Mouse (Mus musculus) cerebellum, adult 2 months (tissue): ENCODE results near the gene Tenm2. TPM values are rescaled to one million over a fixed set of nuclear protein-coding genes. Genes with fewer than 3 reads are reported as not detected.

ENCODE experiments used
- DNase-seq, 2 experiments: peaks; one replicate each; pipeline ENCODE4 v3.0.0; 2021
- H3K27ac ChIP-seq: fragments of 200-500 bp; 2 replicates; pipeline ENCODE4 v1.5.1; 2012; ENCODE audit warnings: low read length, control low read depth, inconsistent platforms; ENCODE audit not compliant: insufficient read depth
- H3K27me3 ChIP-seq: fragments of 200-500 bp; 2 replicates; pipeline ENCODE4 v1.6.1; 2012; ENCODE audit warnings: inconsistent platforms, mild to moderate bottlenecking, low read length, moderate library complexity; ENCODE audit not compliant: control insufficient read depth, insufficient read depth
- H3K4me1 ChIP-seq: fragments of 200-500 bp; 2 replicates; pipeline ENCODE4 v1.6.1; 2011; ENCODE audit warnings: low read length; ENCODE audit not compliant: control insufficient read depth, insufficient read depth
- H3K4me3 ChIP-seq: fragments of 200-500 bp; replicated peaks from 2 replicates; pipeline ENCODE3; 2011; ENCODE audit warnings: mild to moderate bottlenecking, low read depth, low read length, control low read depth; ENCODE audit not compliant: insufficient read depth
- CTCF ChIP-seq: fragments of 200-500 bp; IDR thresholded peaks from 2 replicates; pipeline ENCODE4 v1.5.1; 2011; ENCODE audit warnings: low read depth, mild to moderate bottlenecking, control low read depth, low read length, moderate library complexity, borderline replicate concordance; ENCODE audit not compliant: insufficient read depth
- POLR2A ChIP-seq: fragments of 200-500 bp; IDR thresholded peaks from 2 replicates; pipeline ENCODE4 v1.6.1; 2011; ENCODE audit warnings: low read length, control low read depth, borderline replicate concordance; ENCODE audit not compliant: insufficient read depth
- WGBS: fragments of 180-500 bp; shearing (Covaris S2); methylation state at CpG from one replicate; pipeline ENCODE4 v1.1.7; 2018; 5-methylcytosine and 5-hydroxymethylcytosine counted together
- polyA plus RNA-seq: library from polyadenylated mRNA; depleted of rRNA; stranded (reverse); fragments of >200 nt; gene quantifications from 2 replicates; pipeline ENCODE4 v1.2.3, GENCODE M21; 2012

Gene Tenm2
- polyA plus RNA-seq, 1 experiment: 9.1 TPM

DNA sequence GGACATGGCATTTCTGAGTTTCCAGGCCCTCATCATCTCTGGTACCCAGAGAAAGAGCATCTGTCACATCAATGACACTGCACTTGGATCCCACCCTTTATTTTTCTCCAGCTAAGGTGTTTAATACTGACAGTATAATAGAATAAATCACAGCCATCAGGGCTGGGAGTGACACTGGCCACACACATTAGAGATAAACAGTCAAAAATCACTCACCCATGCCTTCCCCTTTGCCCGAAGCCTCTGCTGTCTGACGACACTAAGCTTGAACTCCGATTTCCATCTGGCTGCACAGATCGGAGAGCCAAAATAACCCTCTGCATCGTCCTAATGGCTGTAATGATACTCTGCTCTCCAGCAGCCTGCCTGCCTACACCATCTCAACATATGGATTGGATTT is 305.9 kb downstream of the Tenm2 start:
- TF ChIP-seq CTCF: no peak
- TF ChIP-seq POLR2A: no peak
- no peaks in the 10 kb centered on the region for H3K27me3 ChIP-seq
- no peak for DNase-seq
- no peak overlapping the region for H3K27ac ChIP-seq
- no peak overlapping the region for H3K4me3 ChIP-seq
- WGBS: 58% methylated on average over 5 of the region's 5 CpGs
- H3K4me1 ChIP-seq: no peaks in the 10 kb centered on the region

GRCm38 (mm10) chr11:36926705-36927406 is 308.9 kb downstream of the Tenm2 start:
- WGBS: 75% methylated on average over 9 of the region's 9 CpGs
- H3K27ac ChIP-seq: no peak overlapping the region

GRCm38 (mm10) chr11:36919301-36919700 is 316.5 kb downstream of the Tenm2 start:
- WGBS: 92% methylated on average over 6 of the region's 6 CpGs
- no peaks in the 10 kb centered on the region for H3K27me3 ChIP-seq
- H3K4me1 ChIP-seq: no peaks in the 10 kb centered on the region
- no peak for DNase-seq
- TF ChIP-seq POLR2A (no peak), CTCF (no peak)
- no peak overlapping the region for H3K27ac ChIP-seq
- no peak overlapping the region for H3K4me3 ChIP-seq

More at GRCm38 (mm10) chr11:36926705-36927406, 308.9 kb downstream of the Tenm2 start:
- Histone ChIP-seq H3K27me3 (no peaks in the 10 kb centered on the region), H3K4me1 (no peaks in the 10 kb centered on the region), H3K4me3 (no peak overlapping the region)
- DNase-seq: no peak
- TF ChIP-seq CTCF (no peak), POLR2A (no peak)

- Histone ChIP-seq H3K27ac (no peak overlapping the region), H3K4me3 (no peak overlapping the region), H3K27me3 (no peaks in the 10 kb centered on the region), H3K4me1 (no peaks in the 10 kb centered on the region)
- 74% methylated on average over 4 of the region's 4 CpGs for WGBS
- DNase-seq: no peak
- no peak for TF ChIP-seq POLR2A
- TF ChIP-seq CTCF: peak; percentile 44; the same call in 1 of the 2 replicates
These were observed 324.4 kb downstream of the Tenm2 start for GRCm38 (mm10) chr11:36911406-36911805.

- no peak for DNase-seq
- H3K4me3 ChIP-seq: no peak overlapping the region
- TF ChIP-seq CTCF (no peak), POLR2A (no peak)
- no peaks in the 10 kb centered on the region for H3K4me1 ChIP-seq
- H3K27me3 ChIP-seq: no peaks in the 10 kb centered on the region
- H3K27ac ChIP-seq: no peak overlapping the region
- 89% methylated on average over 1 of the region's 1 CpGs for WGBS
These were observed 326.7 kb downstream of the Tenm2 start for GRCm38 (mm10) chr11:36909036-36909435.

- TF ChIP-seq POLR2A: no peak
- TF ChIP-seq CTCF: no peak
- no peak for DNase-seq
- Histone ChIP-seq H3K27me3 (no peaks in the 10 kb centered on the region), H3K4me3 (no peak overlapping the region), H3K27ac (no peak overlapping the region), H3K4me1 (no peaks in the 10 kb centered on the region)
- 34% methylated on average over 2 of the region's 2 CpGs for WGBS
These were observed 333.5 kb downstream of the Tenm2 start for GRCm38 (mm10) chr11:36902302-36902701.

DNA sequence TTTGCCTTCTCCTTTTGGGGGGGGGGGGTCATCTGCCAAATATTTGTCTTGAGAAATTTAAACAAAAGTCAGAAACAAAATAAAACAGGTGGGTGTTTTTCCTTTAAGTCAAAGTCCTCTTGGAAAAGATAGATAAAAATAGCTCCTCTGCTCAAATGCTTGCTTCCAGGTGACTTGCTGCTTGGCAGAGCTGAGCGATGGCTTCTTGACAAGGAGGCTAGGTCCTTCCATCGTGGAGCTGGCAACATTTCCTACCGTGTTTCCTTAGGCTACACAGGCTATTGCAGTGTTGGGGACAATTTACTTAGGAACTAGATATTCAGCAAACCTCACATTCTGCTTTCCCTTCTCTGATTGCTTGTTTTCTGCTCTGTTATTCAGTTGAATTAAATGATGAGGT is 342.7 kb downstream of the Tenm2 start:
- TF ChIP-seq POLR2A: no peak
- no peak for TF ChIP-seq CTCF
- Histone ChIP-seq H3K4me3 (no peak overlapping the region), H3K27ac (no peak overlapping the region), H3K27me3 (no peaks in the 10 kb centered on the region), H3K4me1 (peaks cover 2% of the 10 kb centered on the region)
- peak; percentile 62 to 82 for DNase-seq
- 5% methylated on average over 3 of the region's 3 CpGs for WGBS

GRCm38 (mm10) chr11:36891106-36891505 is 344.7 kb downstream of the Tenm2 start:
- no peak overlapping the region for H3K4me3 ChIP-seq
- no peak overlapping the region for H3K27ac ChIP-seq
- no peak for DNase-seq
- 58% methylated on average over 3 of the region's 3 CpGs for WGBS
- no peaks in the 10 kb centered on the region for H3K27me3 ChIP-seq
- peaks cover 2% of the 10 kb centered on the region for H3K4me1 ChIP-seq
- TF ChIP-seq CTCF (no peak), POLR2A (no peak)
